Mouse (Mus musculus): ENCODE results near the gene Zdhhc14.

- TF ChIP-seq CTCF (IDR thresholded peaks at IDR 0.05; ENCODE audit: borderline replicate concordance, insufficient read depth, low read depth, low read length) = no peak
- TF ChIP-seq POLR2A (IDR thresholded peaks at IDR 0.05; ENCODE audit: borderline replicate concordance, insufficient read depth, low read length) = no peak
These were observed 89.9 kb downstream of the Zdhhc14 start for GRCm38 (mm10) chr17:5582232-5582631.

All from cerebellum, adult 2 months (tissue).